Mouse (Mus musculus) activated CD4-positive, CD25-positive, alpha-beta regulatory T cell, adult 9 weeks (primary cell): ENCODE data around the gene Ddx17. TPM values are rescaled to one million over a fixed set of nuclear protein-coding genes. Genes with fewer than 3 reads are reported as not detected.

Experiments
- polyA plus RNA-seq: library from polyadenylated mRNA; unstranded; fragments of 100-300 nt; shearing (Covaris generic); gene quantifications from one replicate; pipeline ENCODE4 v1.2.1, GENCODE M21; 2017

Gene Ddx17
- 28.7 TPM for polyA plus RNA-seq

GRCm38 (mm10) chr15:79546410-79547288, at the start of gene Ddx17:
TSS of gene Ddx17 (minus strand) at chr15:79546741.

GRCm38 (mm10) chr15:79516171-79517096, 30.1 kb downstream of the Ddx17 start, which contains the start of gene Kdelr3:
TSS of gene Kdelr3 (plus strand) at chr15:79516411.

GRCm38 (mm10) chr15:79504707-79505452, 41.7 kb downstream of the Ddx17 start, which contains the start of gene Kcnj4:
TSS of gene Kcnj4 (minus strand) at chr15:79505241.

Other genes with a start within 250 kb of the Ddx17 start
- 17.6 TPM for gene Pla2g6, start 218.4 kb downstream of the Ddx17 start, polyA plus RNA-seq
- gene Maff, start 200.1 kb downstream of the Ddx17 start, polyA plus RNA-seq = 0.18 TPM
- gene Tmem184b, start 143.2 kb downstream of the Ddx17 start, polyA plus RNA-seq = 37.2 TPM
- gene Csnk1e, start 91.2 kb downstream of the Ddx17 start, polyA plus RNA-seq = 7.7 TPM
- gene Kcnj4, start 41.5 kb downstream of the Ddx17 start, polyA plus RNA-seq = not detected
- 0.20 TPM for gene Kdelr3, start 30.3 kb downstream of the Ddx17 start, polyA plus RNA-seq
- not detected for gene Dmc1, start 58.4 kb upstream of the Ddx17 start, polyA plus RNA-seq
- gene Fam227a, start 112.2 kb upstream of the Ddx17 start, polyA plus RNA-seq = 0.44 TPM
- 17.2 TPM for gene Cby1, start 112.5 kb upstream of the Ddx17 start, polyA plus RNA-seq
- gene Tomm22, start 124.1 kb upstream of the Ddx17 start, polyA plus RNA-seq = 234 TPM
- gene Josd1, start 141.2 kb upstream of the Ddx17 start, polyA plus RNA-seq = 2.6 TPM
- 60.9 TPM for gene Gtpbp1, start 144.1 kb upstream of the Ddx17 start, polyA plus RNA-seq
- 15.1 TPM for gene Sun2, start 195.8 kb upstream of the Ddx17 start, polyA plus RNA-seq
- gene Dnal4, start 231.1 kb upstream of the Ddx17 start, polyA plus RNA-seq = 12.3 TPM